Mouse (Mus musculus) stomach, postnatal 0 days (tissue): ENCODE measurements at regions not wholly inside any gene's neighbourhood (a gene's known extent, or its start where the extent isn't known, plus 50 kb on each side); places are given as distances from the start of the nearest gene placed in this dataset.

ENCODE experiments used
- CTCF ChIP-seq: IDR thresholded peaks from 2 replicates; pipeline ENCODE4 v1.5.1; 2016; ENCODE audit warnings: antibody characterized with exemption, low read depth, mild to moderate bottlenecking, moderate library complexity
- EP300 ChIP-seq: optimal IDR thresholded peaks from 2 replicates; pipeline ENCODE3; 2016; ENCODE audit warnings: antibody characterized with exemption

GRCm38 (mm10) chr8:113176591-113176990, 458.8 kb upstream of the Mon1b start:
- TF ChIP-seq CTCF, result no peak
- no peak for TF ChIP-seq EP300
